Mouse (Mus musculus) heart, postnatal 0 days (tissue): ENCODE measurements at regions not wholly inside any gene's neighbourhood (a gene's known extent, or its start where the extent isn't known, plus 50 kb on each side); places are given as distances from the start of the nearest gene placed in this dataset.

Experiments
- CTCF ChIP-seq: IDR thresholded peaks from 2 replicates; pipeline ENCODE4 v1.5.1; 2016; ENCODE audit warnings: antibody characterized with exemption, control low read depth, low read depth
- EP300 ChIP-seq: IDR thresholded peaks from 2 replicates; pipeline ENCODE4 v1.6.1; 2016; ENCODE audit warnings: antibody characterized with exemption, low read depth

GRCm38 (mm10) chr2:61513787-61514444 is 64.5 kb upstream of the Tank start:
- TF ChIP-seq CTCF = no peak
- no peak for TF ChIP-seq EP300
